In the genomic region with DNA sequence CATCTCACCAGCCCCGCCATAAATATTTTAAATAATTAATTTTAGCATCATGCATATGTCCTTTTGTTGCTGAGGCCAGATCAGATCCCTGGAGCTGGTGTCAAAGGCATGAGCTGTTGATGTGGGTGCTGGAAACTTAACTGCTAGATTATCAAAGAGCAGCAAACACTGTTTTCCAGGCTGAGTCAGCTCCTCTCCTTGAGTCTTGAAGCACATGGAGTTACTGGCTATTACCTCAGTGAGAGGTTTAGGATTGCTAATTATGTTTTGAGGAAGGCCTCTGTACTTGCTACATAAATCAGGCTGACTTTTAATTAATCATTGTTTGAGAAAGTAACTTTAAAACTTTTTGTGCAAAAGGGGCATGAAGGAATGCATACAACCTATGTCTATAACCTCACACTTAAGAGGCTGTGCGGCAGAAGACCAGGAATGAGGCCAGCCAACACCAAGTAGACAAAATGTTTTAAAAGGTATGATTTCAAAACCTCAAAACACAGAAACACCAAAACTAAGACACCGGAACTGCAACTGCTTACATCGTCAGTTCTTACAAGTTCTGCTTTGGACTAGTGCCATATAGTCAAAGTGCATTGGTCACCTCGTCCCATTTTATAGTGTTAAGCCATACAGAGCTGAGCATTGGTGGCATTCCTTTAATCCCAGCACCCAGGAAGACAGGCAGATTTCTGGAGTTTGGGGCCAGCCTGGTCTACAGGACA, we compare ENCODE assay signal across 11 mouse cellular contexts. TPM values are rescaled to one million over a fixed set of nuclear protein-coding genes. Genes with fewer than 3 reads are reported as not detected.
DNase-seq lines count a peak whose midpoint lies in the region; ATAC-seq and TF ChIP-seq lines count a peak whose summit lies in the region.
"Had no signal": no experiment of that assay in that cellular context is flagged by ENCODE, and none has a peak within 500 bp of the region (broad histone marks: within the 10 kb centered on the region; RNA-seq: fewer than 3 reads in every experiment).

No protein-coding gene starts in this region.

- H3K4me1 ChIP-seq in limb, embryonic 15.5 days, result peaks cover 28% of the 10 kb centered on the region
- H3K4me1 ChIP-seq in limb, embryonic 10.5 days, result peaks cover 23% of the 10 kb centered on the region
- peaks cover 6% of the 10 kb centered on the region; the same call in 1 of the 2 replicates for H3K4me1 ChIP-seq in small intestine, adult 2 months (ENCODE audit: control insufficient read depth, insufficient read depth, insufficient read length, low read length)
- peaks cover 23% of the 10 kb centered on the region for H3K4me1 ChIP-seq in midbrain, embryonic 15.5 days

- no peak overlapping the region for H3K4me2 ChIP-seq in limb, embryonic 15.5 days
- H3K4me2 ChIP-seq in midbrain, embryonic 15.5 days, result no peak overlapping the region
- H3K4me2 ChIP-seq: forebrain, embryonic 12.5 days; heart, embryonic 11.5 days had no signal

- TF ChIP-seq POLR2A in small intestine, adult 2 months (IDR thresholded peaks at IDR 0.05; ENCODE audit: low read depth, low read length), result no peak

- H3K9ac ChIP-seq in limb, embryonic 15.5 days, result no peak overlapping the region
- H3K9ac ChIP-seq in midbrain, embryonic 15.5 days, result no peak overlapping the region
- H3K9ac ChIP-seq: forebrain, embryonic 12.5 days had no signal

- no peak for TF ChIP-seq CTCF in small intestine, adult 2 months (IDR thresholded peaks at IDR 0.05; ENCODE audit: extremely low read depth, insufficient read length, insufficient replicate concordance, low read depth, low read length)

- H3K4me3 ChIP-seq in limb, embryonic 15.5 days, result no peak overlapping the region
- no peak overlapping the region for H3K4me3 ChIP-seq in limb, embryonic 10.5 days
- no peak overlapping the region for H3K4me3 ChIP-seq in small intestine, adult 2 months (ENCODE audit: low read depth, low read length)
- H3K4me3 ChIP-seq in midbrain, embryonic 15.5 days, result no peak overlapping the region
- H3K4me3 ChIP-seq: forebrain, embryonic 12.5 days had no signal

- no peaks in the 10 kb centered on the region for H3K27me3 ChIP-seq in limb, embryonic 15.5 days
- H3K27me3 ChIP-seq in limb, embryonic 10.5 days (ENCODE audit: low read depth, poor library complexity, severe bottlenecking), result no peaks in the 10 kb centered on the region
- no peaks in the 10 kb centered on the region for H3K27me3 ChIP-seq in small intestine, adult 2 months (ENCODE audit: control insufficient read depth, insufficient read depth, low read length)
- H3K27me3 ChIP-seq in midbrain, embryonic 15.5 days (replicated peaks), result no peaks in the 10 kb centered on the region
- H3K27me3 ChIP-seq: forebrain, embryonic 12.5 days had no signal

- peak overlapping the region; percentile 39; the same call in 1 of the 2 replicates for H3K27ac ChIP-seq in limb, embryonic 15.5 days
- no peak overlapping the region for H3K27ac ChIP-seq in limb, embryonic 10.5 days
- H3K27ac ChIP-seq in small intestine, adult 2 months (ENCODE audit: insufficient read depth, low read depth, low read length), result peak overlapping the region; percentile 30
- H3K27ac ChIP-seq in midbrain, embryonic 15.5 days, result no peak overlapping the region
- H3K27ac ChIP-seq: forebrain, embryonic 12.5 days had no signal

- DNase-seq in limb, embryonic 10.5 days (ENCODE audit: low spot score), result no peak
- peak; percentile 48 for DNase-seq in adipocyte (ENCODE audit: low spot score)
- peak; percentile 53 for DNase-seq in kidney, postnatal 14 days
- no peak for DNase-seq in cerebellum, postnatal 14 days
- DNase-seq: left cerebral cortex, postnatal 4 days; right cerebral cortex, postnatal 4 days had no signal

- peaks cover 16% of the 10 kb centered on the region for H3K36me3 ChIP-seq in limb, embryonic 15.5 days
- peaks cover 88% of the 10 kb centered on the region for H3K36me3 ChIP-seq in limb, embryonic 10.5 days
- H3K36me3 ChIP-seq in small intestine, adult 2 months (ENCODE audit: control insufficient read depth, insufficient read depth, low read length), result peaks cover 15% of the 10 kb centered on the region
- H3K36me3 ChIP-seq in midbrain, embryonic 15.5 days (replicated peaks), result peaks cover under 1% of the 10 kb centered on the region; the same call in 1 of the 2 replicates

- WGBS in limb, embryonic 15.5 days, result 58% methylated on average over 5 of the region's 5 CpGs
- WGBS in limb, embryonic 10.5 days, result 87% methylated on average over 5 of the region's 5 CpGs
- 30% methylated on average over 5 of the region's 5 CpGs for WGBS in small intestine, adult 2 months
- WGBS in midbrain, embryonic 15.5 days, result 79% methylated on average over 5 of the region's 5 CpGs

- ATAC-seq in limb, embryonic 15.5 days (ENCODE audit: insufficient number of reproducible peaks, low FRiP score, low TSS enrichment, low read depth), result no peak
- no peak for ATAC-seq in midbrain, embryonic 15.5 days (replicated peaks)

- H3K9me3 ChIP-seq in limb, embryonic 15.5 days, result no peaks in the 10 kb centered on the region
- H3K9me3 ChIP-seq in limb, embryonic 10.5 days (replicated peaks), result no peaks in the 10 kb centered on the region
- H3K9me3 ChIP-seq in midbrain, embryonic 15.5 days, result no peaks in the 10 kb centered on the region
- H3K9me3 ChIP-seq: forebrain, embryonic 12.5 days had no signal

RNA-seq across cellular contexts. Expression of a gene that starts 5.9 kb away (rescaled TPM):
- polyA plus RNA-seq in limb, embryonic 15.5 days (2015; fragmentation: Nextera tagmentation; extraction: Ambion mirVana), result 18.7 and 19.4 TPM in 2 replicates
- polyA plus RNA-seq in limb, embryonic 10.5 days (2016; fragmentation: Nextera tagmentation; extraction: Ambion mirVana), result 25.6 and 25.7 TPM in 2 replicates
- 1.0 and 1.9 TPM in 2 replicates for polyA plus RNA-seq in small intestine, adult 2 months (2012; rRNA removed)
- polyA plus RNA-seq in midbrain, embryonic 15.5 days (2015; fragmentation: Nextera tagmentation; extraction: Ambion mirVana), result 11.5 and 12.3 TPM in 2 replicates

RNA-seq across cellular contexts. Expression of a gene that starts 6.1 kb away (rescaled TPM):
- 107 and 120 TPM in 2 replicates for polyA plus RNA-seq in limb, embryonic 15.5 days (2015; fragmentation: Nextera tagmentation; extraction: Ambion mirVana)
- 140 and 144 TPM in 2 replicates for polyA plus RNA-seq in limb, embryonic 10.5 days (2016; fragmentation: Nextera tagmentation; extraction: Ambion mirVana)
- polyA plus RNA-seq in small intestine, adult 2 months (2012; rRNA removed), result 17.5 and 36.0 TPM in 2 replicates
- 62.0 and 62.8 TPM in 2 replicates for polyA plus RNA-seq in midbrain, embryonic 15.5 days (2015; fragmentation: Nextera tagmentation; extraction: Ambion mirVana)

Comparison
In these comparisons a context has a peak if more than half of its experiments do, and no peak if none do; other contexts are left out.
1. H3K27ac ChIP-seq: peak in limb, embryonic 15.5 days (single experiment) and small intestine, adult 2 months (single experiment); none in limb, embryonic 10.5 days (single experiment) and midbrain, embryonic 15.5 days (single experiment).
2. DNase-seq: peak in adipocyte (single experiment) and kidney, postnatal 14 days (single experiment); none in limb, embryonic 10.5 days (single experiment) and cerebellum, postnatal 14 days (0 of 2).